Mouse (Mus musculus) CD8-positive naive resting alpha-beta T cell, adult 2 months (primary cell): ENCODE measurements around the gene Zfp524.
"Not testable (repeated sequence)": the region's sequence is repeated elsewhere in the genome, so short reads cannot be mapped to it uniquely, and the experiment has no call there.

ENCODE experiments used
- DNase-seq, 2 experiments: peaks; one replicate each; pipeline ENCODE4 v3.0.0; 2022; ENCODE audit warnings: low read depth in 2 of 2, low spot score in 2 of 2

Gene Zfp524

DNA sequence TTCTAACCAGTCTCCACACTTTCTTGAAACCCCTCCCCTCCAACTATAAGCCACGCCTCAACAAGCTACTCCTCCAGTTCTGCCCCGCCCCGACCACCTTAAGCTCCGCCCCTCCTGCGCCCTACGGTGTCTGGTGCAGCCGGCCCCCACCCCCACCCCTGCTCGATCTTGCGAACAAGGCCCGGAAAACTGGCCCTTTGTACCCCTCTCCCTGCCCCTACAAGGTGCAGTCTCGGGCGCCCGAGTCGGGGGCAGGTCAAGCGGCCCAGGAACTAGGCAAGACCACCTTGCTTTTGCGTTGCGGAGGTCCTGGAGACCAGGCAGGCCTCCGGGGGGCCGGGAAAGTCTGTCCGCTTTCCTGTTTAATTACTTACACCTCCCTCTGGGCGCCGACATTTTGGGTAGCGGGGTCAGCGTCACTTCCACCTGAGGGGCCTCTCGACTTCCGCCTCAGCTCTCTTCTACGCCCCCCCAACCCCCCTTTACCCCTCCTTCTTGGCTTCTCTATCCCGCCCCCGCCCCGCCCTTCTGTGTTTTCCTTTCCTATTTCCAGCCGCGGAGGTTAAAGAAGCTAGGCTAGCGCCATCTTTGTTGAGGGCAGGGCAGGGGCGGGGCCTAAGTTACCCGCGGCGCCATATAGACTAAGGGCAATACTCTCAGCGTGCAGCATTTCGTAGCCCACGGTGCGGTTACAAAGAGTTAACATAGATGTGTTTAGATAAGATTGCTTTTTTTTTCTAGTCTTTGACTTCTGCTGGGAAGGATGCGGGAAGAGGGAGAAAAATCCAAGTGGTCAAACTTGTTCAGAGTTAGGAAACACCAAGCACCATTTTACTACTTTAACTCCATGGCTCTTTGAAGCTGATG, at the start of gene Zfp524, which contains the start of gene Fiz1:
TSS of gene Zfp524 (plus strand) at position 165 of the 867 bp plus-strand sequence.
TSS of gene Fiz1 (minus strand) at position 447 of the 867 bp plus-strand sequence.
- DNase-seq, result peak; percentile 96 to 98

DNA sequence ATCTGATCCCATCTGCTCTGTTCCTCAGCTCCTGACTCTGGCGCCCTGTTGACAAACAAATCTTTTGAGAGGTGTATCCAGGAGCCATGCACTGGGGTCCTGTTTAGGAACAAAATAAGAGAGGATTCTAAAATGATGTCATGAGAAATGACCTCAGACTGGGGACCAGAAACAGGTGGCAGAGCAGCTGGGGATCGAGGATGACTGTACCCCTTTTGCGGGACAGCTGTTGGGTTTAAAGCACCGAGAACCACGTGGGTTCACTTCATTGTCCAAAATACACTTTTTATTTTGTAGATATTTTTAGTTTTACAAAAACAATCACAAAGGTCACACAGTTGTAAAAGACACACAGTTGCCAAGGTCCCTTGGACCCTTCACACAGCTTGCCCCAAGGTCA, 49.2 kb upstream of the Zfp524 start:
- DNase-seq, result no peak

DNA sequence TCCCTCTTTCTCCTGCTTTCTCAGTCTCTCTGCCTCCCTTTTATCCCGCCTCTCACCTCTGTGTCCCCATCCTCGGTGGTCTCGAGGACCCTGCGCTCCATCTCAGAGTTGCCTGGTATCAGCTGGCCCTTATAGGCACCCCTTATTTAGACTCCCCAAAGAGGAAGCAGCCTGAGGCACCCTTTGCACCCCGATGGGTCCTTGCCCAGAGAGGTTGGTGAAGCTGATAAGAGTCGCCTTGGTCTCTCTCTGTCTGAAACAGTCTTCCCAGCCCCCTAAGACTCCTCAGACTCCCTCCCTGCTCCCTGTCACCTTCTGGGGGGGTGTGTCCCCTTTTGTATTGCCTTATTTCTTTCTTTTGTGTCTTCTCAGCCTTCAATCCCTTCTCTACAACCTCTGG, 43.1 kb upstream of the Zfp524 start, which contains the start of gene Sbk3:
TSS of gene Sbk3 (minus strand) at position 101 of the 400 bp plus-strand sequence.
- DNase-seq, result no peak

DNA sequence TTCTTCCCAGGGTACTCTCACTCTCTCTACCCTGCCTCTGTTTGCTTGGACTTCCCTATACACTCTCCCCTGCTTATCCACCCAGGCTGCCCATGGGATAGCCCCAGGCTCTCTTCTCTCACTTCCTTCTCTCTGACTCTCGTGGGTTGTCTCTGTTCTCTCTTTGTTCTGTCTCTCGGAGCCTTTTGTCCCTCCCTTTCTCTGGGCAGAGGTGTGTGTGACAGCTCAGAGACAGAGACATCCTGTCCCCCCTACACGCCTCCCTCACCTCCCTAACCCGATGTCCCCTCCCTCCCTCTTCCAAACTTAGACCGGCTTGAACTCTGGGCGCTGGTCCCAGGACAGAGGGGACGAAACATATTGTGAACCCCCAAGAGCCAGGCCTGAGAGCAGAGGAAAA, 42.5 kb upstream of the Zfp524 start:
- DNase-seq, result no peak

DNA sequence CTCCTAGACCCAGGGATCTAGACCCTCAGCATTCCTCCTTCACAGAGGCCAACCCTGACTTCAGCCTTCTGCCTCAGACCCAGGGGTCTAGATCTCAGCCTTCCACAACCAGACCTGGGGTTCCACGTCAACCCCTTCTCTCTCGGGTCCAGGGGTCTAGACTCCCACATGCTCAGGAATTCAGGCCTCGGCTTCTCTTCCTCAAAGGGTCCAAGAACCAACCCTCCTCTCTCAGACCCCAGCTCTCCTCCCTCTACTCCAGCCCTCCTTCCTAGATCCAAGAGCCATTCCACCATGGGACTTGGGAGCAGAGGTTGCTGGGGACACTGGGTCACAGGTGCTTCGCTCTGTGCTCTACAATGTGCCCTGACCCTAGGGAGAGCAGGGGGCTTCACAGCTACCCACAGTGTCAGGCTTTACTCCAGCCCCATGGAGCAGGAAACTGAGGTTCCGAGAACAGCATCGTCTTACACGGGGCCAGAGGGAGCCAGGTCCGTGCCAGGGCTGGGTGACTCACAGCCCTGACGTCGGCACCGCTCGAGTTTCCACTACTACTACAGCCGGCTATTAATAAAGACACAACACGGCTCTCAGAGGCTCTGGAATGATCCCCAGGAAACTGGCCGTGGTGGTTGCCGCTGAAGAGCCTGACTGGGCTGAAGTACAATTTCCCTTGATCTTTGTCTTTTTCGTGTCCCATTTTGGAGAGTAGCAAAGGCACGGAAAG, 41.7 kb upstream of the Zfp524 start:
- DNase-seq, result no peak

DNA sequence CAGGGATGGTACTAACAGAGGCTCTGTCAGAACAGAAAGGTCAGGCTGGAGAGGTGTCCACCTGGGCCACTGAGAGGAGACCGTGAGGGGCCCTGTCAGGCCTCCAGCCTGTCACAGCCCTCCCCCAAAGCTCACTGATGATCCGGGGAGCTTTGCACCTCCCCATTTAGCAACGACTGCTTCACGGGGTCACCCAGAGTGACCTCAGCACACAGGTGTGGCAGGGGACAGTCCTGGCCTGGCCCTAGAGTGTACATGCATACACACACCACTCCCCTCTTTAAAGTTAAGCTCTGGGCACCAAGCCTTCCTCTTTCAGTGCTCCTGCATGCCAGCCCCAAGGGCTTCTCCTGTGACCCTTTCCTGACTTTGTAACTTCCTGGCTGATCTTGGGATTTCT, 38.8 kb upstream of the Zfp524 start:
- DNase-seq, result no peak

DNA sequence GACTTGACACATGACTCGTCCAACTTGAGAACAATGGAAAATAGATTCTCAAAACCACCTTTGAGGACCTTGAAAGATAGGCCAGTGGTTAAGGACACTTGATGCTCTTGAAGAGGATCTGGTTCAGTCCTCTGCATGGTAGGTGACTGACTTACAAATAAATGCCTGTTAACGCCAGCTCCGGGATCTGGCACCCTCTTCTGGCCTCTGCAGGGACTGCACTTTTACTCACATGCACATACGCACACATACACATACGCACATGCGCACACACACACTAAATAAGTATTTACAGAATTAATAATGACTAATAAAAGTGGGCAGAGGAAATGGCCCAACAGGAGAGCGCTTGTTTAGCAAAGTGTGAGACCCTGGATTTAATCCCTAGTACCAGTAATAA, 37.4 kb upstream of the Zfp524 start:
- peak in 1 of 2 experiments; percentile 19 for DNase-seq

DNA sequence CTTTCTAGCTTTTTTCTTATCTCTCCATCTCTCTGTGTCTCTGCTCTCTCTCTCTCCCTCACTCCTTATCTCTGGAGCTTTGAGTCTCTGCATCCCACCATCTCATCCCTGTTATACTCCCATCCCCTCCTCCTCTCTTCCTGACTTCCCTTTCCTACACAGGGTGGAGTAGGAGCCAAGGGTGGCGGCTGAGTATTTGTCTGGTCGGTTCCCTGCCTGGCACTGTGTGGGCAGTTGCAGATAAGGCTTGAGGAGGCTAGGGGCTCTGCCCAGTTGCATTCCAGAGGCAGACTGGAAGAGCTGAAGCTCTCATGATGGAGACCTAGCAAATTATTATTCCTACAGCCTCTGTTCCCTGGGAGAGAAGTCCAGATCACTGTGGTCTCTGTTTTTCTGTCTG, 26.0 kb upstream of the Zfp524 start:
- DNase-seq, result no peak

DNA sequence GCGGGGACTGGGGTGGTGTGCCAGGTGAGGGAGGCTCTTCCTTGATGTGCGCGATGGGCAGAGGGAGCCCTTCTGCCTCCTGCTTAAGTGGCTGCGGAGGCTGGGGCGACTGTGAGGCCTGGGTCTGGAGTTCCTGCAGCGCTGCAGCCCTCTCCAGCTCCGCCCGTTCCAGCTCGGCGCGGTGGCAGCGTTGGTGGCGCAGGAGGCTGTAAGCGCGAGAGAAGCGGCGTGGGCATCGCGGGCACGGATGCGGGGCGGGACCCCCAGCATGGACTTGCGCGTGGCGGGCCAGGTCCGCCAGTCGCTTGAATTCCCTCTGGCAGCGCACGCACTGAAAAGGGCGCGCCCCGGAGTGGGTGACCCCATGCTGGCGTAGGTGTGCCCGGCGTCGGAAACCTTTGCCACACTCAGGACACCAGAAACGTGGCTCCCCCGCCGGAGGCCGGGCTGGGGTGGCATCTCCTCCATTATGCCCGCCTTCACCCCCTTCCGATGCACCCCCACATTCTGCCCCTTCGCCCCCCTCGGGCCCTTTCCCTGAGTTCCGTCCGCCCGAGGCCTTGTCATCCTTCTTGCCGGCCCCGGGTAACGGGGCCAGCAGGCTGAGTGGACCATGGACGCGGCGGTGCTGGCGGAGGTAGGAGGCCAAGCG, 20.7 kb upstream of the Zfp524 start:
- DNase-seq, result no peak

DNA sequence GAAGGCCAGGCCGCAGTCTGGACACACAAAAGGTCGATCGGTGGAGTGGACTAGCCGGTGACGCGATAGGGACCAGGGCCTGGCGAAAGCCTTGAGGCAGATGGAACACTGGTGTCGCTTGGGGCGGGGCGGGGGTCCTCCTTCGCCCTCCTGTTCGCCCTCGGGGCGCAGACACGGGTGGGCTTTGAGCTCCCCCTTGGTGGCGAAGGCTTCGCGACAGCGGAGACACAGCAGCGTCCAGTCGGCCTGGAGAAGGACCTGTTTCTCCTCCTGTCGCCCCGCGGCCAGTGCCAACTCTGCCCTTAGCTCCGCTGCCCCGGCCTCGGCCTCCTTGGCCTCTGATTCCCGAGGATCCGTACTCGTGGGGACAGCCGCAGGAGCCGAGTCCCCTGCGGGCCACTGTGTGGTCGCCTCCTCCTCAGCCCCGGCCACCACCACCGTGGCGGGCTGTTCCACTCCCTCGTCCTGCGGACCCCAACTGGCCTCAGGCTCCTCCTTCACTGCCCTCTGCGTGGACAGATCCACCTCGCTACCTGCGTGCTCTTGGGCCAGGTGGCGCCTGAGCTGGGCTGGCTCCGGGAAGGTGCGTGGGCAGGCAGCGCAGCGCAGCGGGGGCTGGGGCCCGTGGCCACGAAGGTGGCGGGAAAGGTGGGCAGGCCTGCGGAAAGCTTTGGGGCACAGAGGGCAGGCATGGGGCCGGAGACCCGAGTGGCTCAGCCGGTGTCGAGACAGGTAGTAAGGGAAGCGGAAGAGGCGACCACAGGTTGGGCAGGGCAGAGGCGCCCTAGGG, 20.0 kb upstream of the Zfp524 start:
- no peak for DNase-seq

DNA sequence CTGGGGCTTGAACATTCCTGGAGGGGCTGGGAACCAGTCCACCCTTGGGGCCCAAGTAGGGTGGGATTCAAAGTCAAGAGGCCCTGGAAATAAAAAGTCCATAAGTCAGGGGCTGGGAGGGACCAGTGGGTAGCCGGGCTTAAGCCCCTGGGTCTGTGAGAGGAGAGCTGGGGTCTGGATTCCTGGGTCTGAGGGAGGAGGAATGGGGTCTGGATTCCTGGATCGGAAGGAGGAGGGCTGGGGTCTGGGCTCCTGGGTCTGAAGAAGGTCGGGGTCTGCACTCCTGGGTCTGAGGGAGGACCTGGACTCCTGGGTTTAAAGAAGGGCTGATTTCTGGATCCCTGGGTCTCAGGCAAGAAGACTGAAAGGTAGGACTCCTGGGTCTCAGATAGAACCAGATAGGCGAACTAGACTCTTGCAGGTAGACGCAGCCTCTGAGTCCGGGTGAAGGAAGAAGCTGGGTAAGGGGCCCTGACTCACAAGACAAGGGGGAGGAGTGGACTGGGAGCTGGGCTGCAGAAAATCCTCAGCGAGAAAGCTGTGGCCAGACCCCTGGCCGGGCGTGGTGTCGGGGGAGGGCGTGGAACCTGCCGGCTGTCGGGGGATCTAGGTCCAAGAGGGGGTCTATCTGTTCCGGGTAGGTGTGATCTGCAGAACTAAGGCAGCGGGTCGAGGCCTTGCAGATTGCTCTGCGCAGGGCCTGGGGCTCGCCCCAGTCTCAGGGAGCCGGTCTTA, 18.8 kb upstream of the Zfp524 start:
- DNase-seq, result no peak

DNA sequence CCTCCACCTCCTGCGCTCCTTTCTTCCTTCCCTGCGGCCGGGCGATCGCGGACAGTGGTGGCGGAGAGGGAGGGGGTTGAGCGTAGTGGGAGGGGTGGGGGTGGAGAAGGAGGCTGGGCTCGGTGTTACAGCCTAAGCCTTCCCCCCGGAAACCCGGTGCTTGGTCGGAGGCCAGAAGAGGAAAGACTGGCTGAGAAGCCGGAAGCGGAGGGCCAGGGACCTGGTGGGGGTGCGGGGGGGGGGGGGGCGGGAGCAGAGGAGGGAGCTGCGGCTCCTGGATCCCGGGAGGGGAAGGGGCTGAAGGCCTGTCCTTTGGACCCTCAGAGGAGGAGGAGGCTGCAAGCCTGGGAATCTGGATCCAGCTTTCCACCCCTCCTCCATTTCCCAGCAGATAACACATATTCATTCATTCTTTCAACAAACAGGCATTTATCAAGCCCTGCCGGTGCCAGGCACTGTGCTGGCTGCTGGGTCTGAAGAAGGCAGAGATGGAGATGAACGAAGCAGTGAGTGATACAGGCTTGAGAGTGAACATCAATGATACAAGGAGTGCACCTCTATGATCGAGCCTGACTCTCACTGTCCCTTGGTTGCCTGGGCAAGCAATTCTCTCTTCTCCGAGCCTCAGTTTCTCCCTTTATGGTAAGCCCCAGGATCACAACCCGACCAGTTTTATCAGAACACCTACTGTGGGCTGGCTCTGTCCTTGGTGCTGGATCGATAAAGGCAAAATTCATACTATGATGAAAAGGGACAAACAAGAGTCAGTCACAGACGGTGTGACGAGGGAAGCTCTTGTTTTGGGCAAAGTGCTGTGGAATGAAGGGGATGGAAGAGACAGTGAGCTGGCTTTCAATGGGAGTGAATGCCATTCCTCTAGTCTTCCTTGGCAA, 18.0 kb upstream of the Zfp524 start, which contains the start of gene Zfp579:
TSS of gene Zfp579 (minus strand) at position 156 of the 893 bp plus-strand sequence.
- DNase-seq, result peak; percentile 60 to 78

DNA sequence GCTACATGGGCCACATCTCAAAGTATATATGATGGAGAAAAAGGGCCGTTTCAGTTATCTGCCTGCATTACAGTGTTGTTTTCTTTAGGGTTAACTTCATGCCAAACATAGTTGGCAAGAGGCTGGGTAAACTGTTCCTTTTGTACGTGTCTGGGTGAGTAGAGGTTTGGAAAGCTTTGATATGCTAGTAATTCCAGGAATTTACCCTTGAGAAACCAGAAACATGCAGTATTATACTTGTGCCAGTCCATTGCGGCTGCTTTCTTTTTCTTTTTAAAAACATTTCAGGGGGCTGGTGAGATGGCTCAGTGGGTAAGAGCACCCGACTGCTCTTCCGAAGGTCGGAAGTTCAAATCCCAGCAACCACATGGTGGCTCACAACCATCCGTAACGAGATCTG, 17.3 kb upstream of the Zfp524 start:
- no peak for DNase-seq

DNA sequence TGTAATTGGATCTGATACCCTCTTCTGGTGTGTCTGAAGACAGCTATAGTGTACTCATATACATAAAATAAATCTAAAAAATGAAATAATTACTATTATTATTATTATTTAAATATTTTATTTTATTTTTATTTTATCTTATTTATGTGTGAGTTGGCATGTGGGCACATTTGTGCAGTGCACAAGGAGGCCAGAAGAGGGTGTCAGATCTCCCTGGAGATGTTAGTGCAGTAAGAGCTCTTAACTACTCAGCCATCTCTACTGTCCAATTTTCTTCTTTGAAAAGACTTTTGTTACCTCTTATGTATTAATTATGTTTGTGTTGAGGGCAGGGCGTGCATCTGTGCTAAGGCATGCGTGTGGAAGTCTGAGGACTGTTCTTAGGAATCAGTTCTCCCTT, 14.3 kb upstream of the Zfp524 start:
- DNase-seq, result peak in 1 of 2 experiments; percentile 44

DNA sequence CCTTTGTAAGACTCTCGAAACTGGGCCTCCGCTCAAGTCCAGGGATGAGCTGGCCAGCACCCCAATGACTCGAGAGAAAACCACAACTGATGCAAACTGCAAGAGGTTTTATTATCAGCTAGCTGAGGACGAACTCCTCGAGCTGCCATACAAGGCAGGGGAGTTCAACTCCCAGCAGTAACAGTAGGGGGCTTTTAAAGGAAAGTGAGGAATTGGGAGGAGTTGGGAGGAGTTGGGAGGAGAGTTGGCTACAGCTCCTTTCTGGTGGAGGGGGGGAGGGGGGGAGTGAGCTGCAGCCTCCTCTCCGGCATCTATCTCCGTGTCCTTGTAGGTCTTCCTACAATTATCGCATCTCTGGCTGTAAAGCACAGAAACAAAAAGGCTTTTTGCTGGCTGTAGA, 11.3 kb upstream of the Zfp524 start:
- not testable (repeated sequence) for DNase-seq

DNA sequence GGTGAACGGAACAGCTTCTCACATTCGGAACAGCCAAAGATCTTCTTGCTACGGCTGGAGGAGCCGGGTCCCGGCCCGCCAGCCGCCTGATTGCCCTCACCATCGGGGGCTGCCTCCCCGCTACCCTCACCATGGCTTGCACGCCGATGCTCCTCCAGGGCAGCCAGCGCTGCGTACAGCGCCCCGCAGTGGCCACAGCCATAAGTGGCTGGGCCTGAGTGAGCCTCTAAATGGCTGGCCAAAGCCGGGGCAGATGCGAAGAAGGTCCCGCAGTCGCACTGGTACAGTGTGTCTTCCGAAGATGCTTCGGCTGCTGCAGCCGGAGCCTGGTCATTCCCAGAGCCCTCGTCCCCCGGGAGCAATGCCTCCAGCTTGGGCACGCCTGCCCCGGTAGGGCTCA, 6.0 kb upstream of the Zfp524 start:
- DNase-seq, result no peak

DNA sequence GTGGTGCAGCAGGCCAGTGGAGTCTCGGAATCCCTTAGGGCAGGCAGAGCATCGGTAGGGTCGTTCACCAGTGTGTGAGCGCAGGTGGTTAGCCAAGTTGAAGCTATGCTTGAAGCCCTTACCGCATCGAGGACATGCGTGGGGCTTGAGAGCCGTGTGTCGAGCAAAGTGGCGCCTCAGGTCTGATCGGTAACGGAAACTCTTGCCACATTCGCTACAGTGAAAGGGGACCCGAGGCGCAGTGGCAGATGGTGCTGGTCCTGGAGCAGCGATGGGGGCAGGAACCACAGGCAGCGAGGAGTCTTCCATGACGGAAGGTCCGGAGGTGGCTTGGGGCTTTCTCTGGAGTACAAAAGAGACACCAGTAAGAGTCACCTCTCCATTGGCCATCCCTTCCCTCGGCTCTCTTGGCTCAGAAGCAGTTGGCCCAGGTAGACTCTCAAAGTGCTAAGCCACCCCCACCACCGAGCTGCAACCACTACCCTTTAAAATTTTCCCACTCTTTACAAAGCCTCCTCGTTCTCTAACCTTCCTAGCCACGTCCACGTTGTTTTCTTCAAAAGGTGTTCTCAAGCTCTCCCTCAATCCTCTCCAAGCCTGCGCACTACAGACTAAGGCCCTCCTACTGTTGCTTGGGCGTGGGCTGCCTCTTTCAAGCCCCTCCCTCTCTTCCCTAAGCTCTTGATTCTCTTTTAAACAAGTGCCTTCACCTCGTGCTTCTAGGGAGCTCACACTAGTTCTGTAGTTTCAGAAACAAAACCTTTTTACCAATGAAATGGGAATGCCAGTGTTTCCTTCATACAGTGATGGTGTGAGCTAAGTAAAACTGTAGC, 1.3 kb upstream of the Zfp524 start:
- DNase-seq, result no peak
